Mouse (Mus musculus) urinary bladder, postnatal 36 days (tissue): ENCODE data around the gene Olfr1494.

Experiments
- DNase-seq, 2 experiments: peaks; one replicate each; pipeline ENCODE4 v3.0.0; 2022; ENCODE audit warnings: low spot score in 2 of 2, mixed read lengths in 1 of 2

Gene Olfr1494

GRCm38 (mm10) chr19:13739428-13739827 is at the start of gene Olfr1494:
TSS of gene Olfr1494 (plus strand) at chr19:13739728.
- no peak for DNase-seq

GRCm38 (mm10) chr19:13696968-13697367 is 42.6 kb upstream of the Olfr1494 start, which contains the start of gene Olfr1491:
TSS of gene Olfr1491 (plus strand) at chr19:13697268.
- no peak for DNase-seq

- DNase-seq: no peak
Measured at GRCm38 (mm10) chr19:13722978-13723377, 16.6 kb upstream of the Olfr1494 start, which contains the start of gene Olfr1493-ps1. TSS of gene Olfr1493-ps1 (plus strand) at chr19:13723278.

GRCm38 (mm10) chr19:13749366-13749765 is 9.8 kb downstream of the Olfr1494 start:
- DNase-seq: no peak

GRCm38 (mm10) chr19:13764306-13764705 is 24.8 kb downstream of the Olfr1494 start, which contains the start of gene Olfr1495:
TSS of gene Olfr1495 (plus strand) at chr19:13764606.
- DNase-seq: no peak

- no peak for DNase-seq
Measured at GRCm38 (mm10) chr19:13768565-13769276, 29.2 kb downstream of the Olfr1494 start.

- no peak for DNase-seq
Measured at GRCm38 (mm10) chr19:13777578-13777977, 38.0 kb downstream of the Olfr1494 start, which contains the start of gene Olfr1496. TSS of gene Olfr1496 (plus strand) at chr19:13777878.

- DNase-seq: no peak
Measured at GRCm38 (mm10) chr19:13798102-13798501, 58.6 kb downstream of the Olfr1494 start, which contains the start of gene Olfr1497. TSS of gene Olfr1497 (minus strand) at chr19:13798202.
